Comparison of ENCODE assay signal across 8 mouse cellular contexts in the genomic region with DNA sequence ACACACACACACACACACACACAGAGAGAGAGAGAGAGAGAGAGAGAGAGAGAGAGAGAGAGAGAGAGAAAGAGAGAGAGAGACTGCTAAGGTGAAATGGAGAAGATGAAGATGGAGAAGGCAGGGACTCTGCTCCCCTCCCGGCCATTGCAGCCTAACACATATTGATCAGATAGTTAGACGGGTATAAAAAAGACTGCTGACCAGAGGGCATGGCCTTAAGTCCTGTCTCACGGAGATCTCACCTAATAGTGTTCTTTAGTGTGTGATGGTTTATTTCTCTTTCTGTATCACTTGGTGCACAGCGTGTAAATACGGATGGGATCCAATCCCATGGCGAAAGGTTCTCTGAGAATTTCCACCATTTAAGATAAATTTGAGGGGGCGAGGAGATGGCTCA. TPM values are rescaled to one million over a fixed set of nuclear protein-coding genes. Genes with fewer than 3 reads are reported as not detected.
A peak's percentile ranks its signal among the peaks of the same experiment; 100 is the strongest.
DNase-seq lines count a peak whose midpoint lies in the region; ATAC-seq and TF ChIP-seq lines count a peak whose summit lies in the region.

Fam81a (minus strand) TSS at position 101 of the 400 bp plus-strand sequence.

- H3K9ac ChIP-seq in lung, embryonic 14.5 days = peak within 1 kb of the TSS; percentile 54
- H3K9ac ChIP-seq in forebrain, postnatal 0 days = peak within 1 kb of the TSS; percentile 72

- DNase-seq in lung, embryonic 14.5 days = no peak
- no peak for DNase-seq in lung, postnatal 36 days
- no peak for DNase-seq in forebrain, postnatal 0 days
- DNase-seq in layer of hippocampus, postnatal 25 days (ENCODE audit: extremely low spot score in 1 of 2, low spot score in 1 of 2) = no peak
- DNase-seq in cerebellum, postnatal 14 days = no peak
- no peak for DNase-seq in kidney, adult 8-10 months

- H3ac ChIP-seq in myocyte (ENCODE audit: control insufficient read depth, insufficient read length) = no peak within 1 kb of the TSS

- no peak for ATAC-seq in lung, embryonic 14.5 days (ENCODE audit: insufficient read depth)
- ATAC-seq in forebrain, postnatal 0 days = no peak
- no peak for ATAC-seq in inflammation-experienced regulatory T-cells, adult 6 months

- peak within 1 kb of the TSS; percentile 60 for H3K4me3 ChIP-seq in lung, embryonic 14.5 days (ENCODE audit: low read depth, low read length)
- H3K4me3 ChIP-seq in forebrain, postnatal 0 days (ENCODE audit: low read depth, low read length) = peak within 1 kb of the TSS; percentile 74
- no peak within 1 kb of the TSS for H3K4me3 ChIP-seq in myocyte

- peaks cover 4% of the 10 kb centered on the region; the same call in 1 of the 2 replicates for H3K4me1 ChIP-seq in lung, embryonic 14.5 days (ENCODE audit: insufficient read depth)
- H3K4me1 ChIP-seq in forebrain, postnatal 0 days (ENCODE audit: insufficient read depth) = peaks cover 4% of the 10 kb centered on the region; the same call in 1 of the 2 replicates

- no peaks in the 10 kb centered on the region for H3K36me3 ChIP-seq in lung, embryonic 14.5 days (ENCODE audit: insufficient read depth)
- no peaks in the 10 kb centered on the region for H3K36me3 ChIP-seq in forebrain, postnatal 0 days (ENCODE audit: insufficient read depth)
- no peaks in the 10 kb centered on the region for H3K36me3 ChIP-seq in myocyte (ENCODE audit: control insufficient read depth, insufficient read depth)

- no peaks in the 10 kb centered on the region for H3K79me2 ChIP-seq in myocyte (ENCODE audit: control insufficient read depth, insufficient read depth)

- H3K27me3 ChIP-seq in lung, embryonic 14.5 days (ENCODE audit: insufficient read depth, low read length) = peaks cover 13% of the 10 kb centered on the region
- no peaks in the 10 kb centered on the region for H3K27me3 ChIP-seq in forebrain, postnatal 0 days (ENCODE audit: insufficient read depth, low read length)
- H3K27me3 ChIP-seq in myocyte (ENCODE audit: control insufficient read depth, insufficient read depth, insufficient read length) = peaks cover 6% of the 10 kb centered on the region

- peak within 1 kb of the TSS; percentile 99 for H3K4me2 ChIP-seq in lung, embryonic 14.5 days
- peak within 1 kb of the TSS; percentile 78 for H3K4me2 ChIP-seq in forebrain, postnatal 0 days (ENCODE audit: low read depth)
- peak within 1 kb of the TSS; percentile 72 for H3K4me2 ChIP-seq in myocyte (ENCODE audit: low read depth)

- no peak for TF ChIP-seq CTCF in lung, embryonic 14.5 days (IDR thresholded peaks at IDR 0.05; ENCODE audit: low read depth)
- no peak for TF ChIP-seq CTCF in forebrain, postnatal 0 days (IDR thresholded peaks at IDR 0.05; ENCODE audit: low read depth)

- no peaks in the 10 kb centered on the region for H3K9me3 ChIP-seq in lung, embryonic 14.5 days (ENCODE audit: low read depth, low read length)
- no peaks in the 10 kb centered on the region for H3K9me3 ChIP-seq in forebrain, postnatal 0 days (ENCODE audit: low read length)

- H3K27ac ChIP-seq in lung, embryonic 14.5 days (ENCODE audit: low read depth) = no peak within 1 kb of the TSS
- peak within 1 kb of the TSS; percentile 76 for H3K27ac ChIP-seq in forebrain, postnatal 0 days (ENCODE audit: low read depth, low read length)

- WGBS in lung, embryonic 14.5 days = 45% methylated on average over 7 of the region's 7 CpGs
- WGBS in forebrain, postnatal 0 days = 76% methylated on average over 7 of the region's 7 CpGs

- TF ChIP-seq POLR2A in myocyte (IDR thresholded peaks at IDR 0.05; ENCODE audit: insufficient read length, low read depth) = no peak

TF ChIP-seq in myocyte, 11 proteins besides CTCF, POLR2A, EP300 and RAD21:
- TF ChIP-seq E2F4 (IDR thresholded peaks at IDR 0.05; ENCODE audit: insufficient read depth) (no peak), TCF3 (IDR thresholded peaks at IDR 0.05; ENCODE audit: insufficient read length, low read depth) (no peak), CEBPB (IDR thresholded peaks at IDR 0.05; ENCODE audit: insufficient read depth, poor library complexity, severe bottlenecking) (no peak), REST (IDR thresholded peaks at IDR 0.05; ENCODE audit: insufficient read depth, insufficient read length) (no peak), SRF (IDR thresholded peaks at IDR 0.05; ENCODE audit: control insufficient read depth, insufficient read length, low read depth) (no peak), POLR2AphosphoS2 (IDR thresholded peaks at IDR 0.05; ENCODE audit: insufficient read length, low read depth) (no peak), USF1 (IDR thresholded peaks at IDR 0.05; ENCODE audit: low read depth) (no peak), MAX (IDR thresholded peaks at IDR 0.05; ENCODE audit: low read depth) (no peak)

RNA-seq across cellular contexts. Expression of gene Fam81a, which starts in this region (rescaled TPM):
- 4.2 and 6.0 TPM in 2 replicates for polyA plus RNA-seq in lung, embryonic 14.5 days (2014; fragmentation: Nextera tagmentation; extraction: Ambion mirVana)
- total RNA-seq in forebrain, postnatal 0 days (2014; rRNA removed) = 25.6 and 33.5 TPM in 2 replicates
- 16.4 and 29.4 TPM in 2 replicates for polyA plus RNA-seq in forebrain, postnatal 0 days (2015; fragmentation: Nextera tagmentation; extraction: Ambion mirVana)
- 100 to 1,000 TPM in 1 of 2 experiments, 10 to 100 TPM in 1; 99.7 to 101 TPM for total RNA-seq in layer of hippocampus, postnatal 25 days (2021)
- 0.20 TPM for polyA plus RNA-seq in myocyte (2012; fragmentation: generic; extraction: Trizol)
- 1 to 10 TPM in 1 of 3 experiments, under 1 TPM in 2; 0.20 to 3.1 (median 0.42) TPM for polyA plus RNA-seq in inflammation-experienced regulatory T-cells, adult 6 months (2017; shearing (Covaris generic))
